Mouse (Mus musculus) embryonic facial prominence, embryonic 13.5 days (tissue): ENCODE measurements at regions not wholly inside any gene's neighbourhood (a gene's known extent, or its start where the extent isn't known, plus 50 kb on each side); places are given as distances from the start of the nearest gene placed in this dataset.

Experiments used
- ATAC-seq: fragments of 200-750 bp; cut with Nextera tagmentation; 2 replicates; pipeline ENCODE4 v1.8.0; 2017; ENCODE audit warnings: low read depth; ENCODE audit not compliant: insufficient number of reproducible peaks, insufficient read depth, low FRiP score, low TSS enrichment
- H3K27ac ChIP-seq: fragments of 300-500 bp; sonication (generic); 2 replicates; pipeline ENCODE4 v1.5.1; 2015; ENCODE audit warnings: moderate library complexity, mild to moderate bottlenecking, inconsistent platforms
- H3K27me3 ChIP-seq: fragments of 300-500 bp; sonication (generic); 2 replicates; pipeline ENCODE4 v1.6.1; 2015; ENCODE audit warnings: mild to moderate bottlenecking, inconsistent platforms
- H3K36me3 ChIP-seq: fragments of 300-500 bp; sonication (generic); 2 replicates; pipeline ENCODE4 v1.6.1; 2015; ENCODE audit warnings: mild to moderate bottlenecking, inconsistent platforms
- H3K4me1 ChIP-seq: fragments of 300-500 bp; sonication (generic); 2 replicates; pipeline ENCODE4 v1.6.1; 2015; ENCODE audit warnings: inconsistent platforms
- H3K4me2 ChIP-seq: fragments of 300-500 bp; sonication (generic); 2 replicates; pipeline ENCODE4 v1.6.1; 2015; ENCODE audit warnings: moderate library complexity, mild to moderate bottlenecking, inconsistent platforms
- H3K4me3 ChIP-seq: fragments of 300-500 bp; sonication (generic); 2 replicates; pipeline ENCODE4 v1.5.1; 2015; ENCODE audit warnings: mild to moderate bottlenecking, inconsistent platforms
- H3K9ac ChIP-seq: fragments of 300-500 bp; sonication (generic); 2 replicates; pipeline ENCODE4 v1.6.1; 2015; ENCODE audit warnings: mild to moderate bottlenecking, inconsistent platforms
- H3K9me3 ChIP-seq: fragments of 300-500 bp; sonication (generic); 2 replicates; pipeline ENCODE4 v1.6.1; 2016; ENCODE audit warnings: inconsistent platforms
- WGBS: fragments of 180-500 bp; shearing (Covaris S2); methylation state at CpG from one replicate; pipeline ENCODE4 v1.1.7; 2015; ENCODE audit warnings: mixed read lengths; 5-methylcytosine and 5-hydroxymethylcytosine counted together

- Histone ChIP-seq H3K9ac (no peak overlapping the region), H3K27me3 (no peaks in the 10 kb centered on the region), H3K9me3 (no peaks in the 10 kb centered on the region), H3K36me3 (no peaks in the 10 kb centered on the region), H3K4me3 (no peak overlapping the region), H3K27ac (no peak overlapping the region), H3K4me1 (peaks cover 4% of the 10 kb centered on the region), H3K4me2 (no peak overlapping the region)
- ATAC-seq, result no peak
- WGBS, result 77% methylated on average over 3 of the region's 3 CpGs
These were observed 102.5 kb upstream of the Cpm start for GRCm38 (mm10) chr10:117526834-117527188.

GRCm38 (mm10) chr10:117526008-117526833 is 103.1 kb upstream of the Cpm start:
- no peaks in the 10 kb centered on the region for H3K27me3 ChIP-seq
- H3K27ac ChIP-seq, result no peak overlapping the region
- ATAC-seq, result no peak
- no peaks in the 10 kb centered on the region for H3K9me3 ChIP-seq
- 77% methylated on average over 16 of the region's 16 CpGs for WGBS
- no peaks in the 10 kb centered on the region for H3K36me3 ChIP-seq
- no peak overlapping the region for H3K4me3 ChIP-seq
- H3K4me2 ChIP-seq, result no peak overlapping the region
- 0 out of 2 replicates have a peak, but pooled peaks cover 3% of the 10 kb centered on the region for H3K4me1 ChIP-seq
- H3K9ac ChIP-seq, result no peak overlapping the region

- Histone ChIP-seq H3K4me1 (0 out of 2 replicates have a peak, but pooled peaks cover 3% of the 10 kb centered on the region), H3K4me2 (no peak overlapping the region), H3K27me3 (no peaks in the 10 kb centered on the region), H3K4me3 (no peak overlapping the region), H3K36me3 (no peaks in the 10 kb centered on the region), H3K9ac (no peak overlapping the region), H3K27ac (no peak overlapping the region), H3K9me3 (no peaks in the 10 kb centered on the region)
- 54% methylated on average over 3 of the region's 3 CpGs for whole genome bisulfite sequencing
- no peak for ATAC-seq
These were observed 103.7 kb upstream of the Cpm start for GRCm38 (mm10) chr10:117525608-117526007.

GRCm38 (mm10) chr10:117524926-117525565 is 104.3 kb upstream of the Cpm start:
- no peak for ATAC-seq
- Histone ChIP-seq H3K4me2 (no peak overlapping the region), H3K36me3 (no peaks in the 10 kb centered on the region), H3K4me1 (0 out of 2 replicates have a peak, but pooled peaks cover 3% of the 10 kb centered on the region), H3K9ac (no peak overlapping the region), H3K27me3 (no peaks in the 10 kb centered on the region), H3K4me3 (no peak overlapping the region), H3K27ac (no peak overlapping the region), H3K9me3 (no peaks in the 10 kb centered on the region)
- 85% methylated on average over 8 of the region's 8 CpGs for WGBS

- Histone ChIP-seq H3K9me3 (no peaks in the 10 kb centered on the region), H3K9ac (no peak overlapping the region), H3K27me3 (no peaks in the 10 kb centered on the region), H3K4me1 (peaks cover 10% of the 10 kb centered on the region; the same call in 1 of the 2 replicates), H3K36me3 (no peaks in the 10 kb centered on the region), H3K4me2 (no peak overlapping the region), H3K4me3 (no peak overlapping the region), H3K27ac (no peak overlapping the region)
- 74% methylated on average over 7 of the region's 7 CpGs for WGBS
- ATAC-seq, result no peak
These were observed 105.2 kb upstream of the Cpm start for GRCm38 (mm10) chr10:117524101-117524500.

- Histone ChIP-seq H3K27ac (no peak overlapping the region), H3K9ac (no peak overlapping the region), H3K27me3 (no peaks in the 10 kb centered on the region), H3K4me1 (peaks cover 16% of the 10 kb centered on the region), H3K4me2 (no peak overlapping the region), H3K9me3 (no peaks in the 10 kb centered on the region), H3K4me3 (no peak overlapping the region), H3K36me3 (no peaks in the 10 kb centered on the region)
- 85% methylated on average over 10 of the region's 10 CpGs for WGBS
- ATAC-seq, result no peak
These were observed 106.1 kb upstream of the Cpm start for GRCm38 (mm10) chr10:117522906-117523829.

- Histone ChIP-seq H3K4me1 (peaks cover 18% of the 10 kb centered on the region), H3K4me3 (no peak overlapping the region), H3K27me3 (no peaks in the 10 kb centered on the region), H3K4me2 (no peak overlapping the region), H3K36me3 (no peaks in the 10 kb centered on the region), H3K9me3 (no peaks in the 10 kb centered on the region), H3K9ac (no peak overlapping the region), H3K27ac (no peak overlapping the region)
- 89% methylated on average over 3 of the region's 3 CpGs for WGBS
- ATAC-seq, result no peak
These were observed 106.9 kb upstream of the Cpm start for GRCm38 (mm10) chr10:117522373-117522772.

- ATAC-seq, result no peak
- no peaks in the 10 kb centered on the region for H3K9me3 ChIP-seq
- no peak overlapping the region for H3K9ac ChIP-seq
- no peak overlapping the region for H3K4me2 ChIP-seq
- H3K4me1 ChIP-seq, result peaks cover 20% of the 10 kb centered on the region
- H3K27me3 ChIP-seq, result no peaks in the 10 kb centered on the region
- WGBS, result 59% methylated on average over 23 of the region's 23 CpGs
- H3K4me3 ChIP-seq, result no peak overlapping the region
- H3K36me3 ChIP-seq, result no peaks in the 10 kb centered on the region
- no peak overlapping the region for H3K27ac ChIP-seq
These were observed 107.7 kb upstream of the Cpm start for GRCm38 (mm10) chr10:117521315-117522270.

- Histone ChIP-seq H3K9me3 (no peaks in the 10 kb centered on the region), H3K27ac (no peak overlapping the region), H3K4me2 (no peak overlapping the region), H3K36me3 (no peaks in the 10 kb centered on the region), H3K9ac (no peak overlapping the region), H3K27me3 (no peaks in the 10 kb centered on the region), H3K4me3 (no peak overlapping the region), H3K4me1 (peaks cover 20% of the 10 kb centered on the region)
- WGBS, result 75% methylated on average over 8 of the region's 8 CpGs
- ATAC-seq, result no peak
These were observed 108.6 kb upstream of the Cpm start for GRCm38 (mm10) chr10:117520536-117521314.
